Mouse (Mus musculus): ENCODE data around the gene Tdg.
"Not testable (repeated sequence)": the region's sequence is repeated elsewhere in the genome, so short reads cannot be mapped to it uniquely, and the experiment has no call there.

Gene Tdg

GRCm38 (mm10) chr10:82629586-82630255, at the start of gene Tdg:
Tdg (plus strand) TSS chr10:82629828.
- peak; percentile 85 to 89 for DNase-seq (ENCODE audit: low spot score in 2 of 2)

DNA sequence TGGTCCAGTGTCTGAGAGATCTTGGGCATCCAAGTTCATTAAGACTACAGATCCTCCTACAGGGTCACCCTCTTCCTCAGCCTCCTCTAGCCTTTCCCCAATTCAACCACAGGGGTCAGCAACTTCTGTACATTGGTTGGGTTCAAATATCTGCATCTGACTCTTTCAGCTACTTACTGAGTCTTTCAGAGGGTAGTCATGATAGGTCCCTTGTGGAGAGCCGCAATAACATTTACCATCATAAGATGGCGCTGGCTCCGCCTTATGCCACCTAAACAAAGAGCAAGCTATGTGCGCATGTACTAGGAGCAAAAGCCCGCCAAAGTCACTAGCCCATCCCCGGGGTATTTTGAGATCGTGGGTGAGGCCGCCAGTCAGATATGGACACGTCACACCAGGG, 40.0 kb upstream of the Tdg start:
- not testable (repeated sequence) for DNase-seq (ENCODE audit: low spot score in 2 of 2)

GRCm38 (mm10) chr10:82594421-82594820, 35.2 kb upstream of the Tdg start:
- not testable (repeated sequence) for DNase-seq (ENCODE audit: low spot score in 2 of 2)

DNA sequence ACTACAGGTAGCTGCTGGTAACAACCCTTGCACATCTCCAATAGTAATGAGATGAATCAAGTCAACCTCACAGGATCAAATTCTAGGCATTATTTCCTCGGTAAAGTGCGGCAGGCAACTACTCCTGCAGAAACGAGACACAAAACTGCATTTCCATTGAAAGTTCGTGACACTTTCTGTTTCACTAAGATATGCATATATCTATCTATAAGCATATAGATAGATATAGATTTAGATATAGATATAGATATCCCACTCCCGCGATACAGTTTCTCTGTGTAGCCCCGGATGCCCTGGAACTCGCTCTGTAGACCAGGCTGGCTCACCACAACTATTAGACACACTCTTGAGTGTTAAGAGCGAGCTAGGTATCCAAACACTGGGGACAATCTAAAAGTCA, 7.4 kb upstream of the Tdg start:
- no peak for DNase-seq (ENCODE audit: low spot score in 2 of 2)

DNA sequence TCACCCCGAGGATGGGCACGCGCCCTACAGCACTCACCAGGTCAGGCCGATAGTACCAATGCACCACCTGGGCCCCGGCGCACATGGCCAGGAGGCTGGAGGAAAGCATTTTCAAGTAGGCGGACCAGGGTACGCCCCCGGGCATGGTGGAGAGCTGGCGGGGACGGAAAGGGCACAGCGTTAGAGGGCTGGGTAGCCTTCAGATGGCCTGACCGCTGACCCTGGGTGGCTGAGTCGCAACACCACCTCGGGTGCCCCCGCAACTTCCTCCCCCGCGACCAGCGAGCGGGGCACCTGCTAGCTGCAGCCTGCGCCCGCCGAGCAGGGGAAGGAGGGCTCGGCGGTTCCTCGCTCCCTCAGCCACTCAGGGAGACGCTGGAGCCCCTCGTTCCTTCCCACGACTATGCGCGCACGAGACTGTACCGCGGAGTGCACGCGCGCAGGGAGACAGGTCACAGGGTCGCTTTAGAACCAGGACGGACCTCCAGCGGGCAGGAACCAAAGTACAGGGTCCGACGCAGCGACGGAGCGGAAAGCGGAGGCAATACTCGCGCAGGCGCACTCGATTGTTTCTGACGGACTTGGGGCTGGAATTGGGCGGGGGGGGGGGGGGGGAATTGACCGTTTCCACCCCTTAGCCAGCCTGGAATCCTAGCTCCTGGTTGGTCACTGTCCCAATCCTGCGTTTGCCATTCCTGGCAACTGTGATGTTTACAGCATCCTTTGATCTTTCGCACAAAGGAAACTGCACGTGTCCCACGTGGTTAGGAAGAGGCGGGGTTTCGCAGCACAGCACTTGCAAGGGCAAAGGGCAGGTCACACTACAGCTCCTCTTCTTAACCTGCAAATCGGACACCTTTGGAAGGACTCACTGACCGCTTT, 6.7 kb upstream of the Tdg start, which contains the start of gene 1190007I07Rik:
Gene 1190007I07Rik, minus strand, starts transcription at position 558 of the 882 bp plus-strand sequence.
- DNase-seq (ENCODE audit: low spot score in 2 of 2), result peak; percentile 73 to 86

GRCm38 (mm10) chr10:82623553-82623932, 6.1 kb upstream of the Tdg start:
- DNase-seq (ENCODE audit: low spot score in 2 of 2), result not testable (repeated sequence)

DNA sequence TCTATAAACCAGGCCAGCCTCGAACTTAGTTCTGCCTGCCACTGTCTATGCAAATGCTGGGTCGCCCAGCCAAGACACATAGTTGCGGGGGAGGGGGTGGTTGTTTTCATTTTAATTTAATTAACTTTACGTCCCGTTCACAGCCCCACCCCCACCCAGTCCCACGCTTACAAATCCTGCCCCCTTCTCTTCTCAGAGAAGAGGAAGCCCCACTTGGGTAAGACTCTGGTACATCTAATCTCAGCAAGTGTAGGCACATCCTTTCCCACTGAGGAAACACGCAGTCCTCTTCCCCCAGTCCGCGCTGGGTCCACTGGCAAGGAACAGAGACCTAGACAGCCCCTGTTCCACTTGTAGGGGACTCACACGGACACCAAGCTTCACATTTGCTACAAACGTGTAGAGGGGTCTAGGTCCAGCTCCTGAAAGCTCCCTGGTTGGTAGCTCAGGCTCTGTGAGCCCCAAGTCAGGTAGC, 480 bp upstream of the Tdg start:
- peak in 1 of 2 experiments; percentile 48 for DNase-seq (ENCODE audit: low spot score in 2 of 2)

DNA sequence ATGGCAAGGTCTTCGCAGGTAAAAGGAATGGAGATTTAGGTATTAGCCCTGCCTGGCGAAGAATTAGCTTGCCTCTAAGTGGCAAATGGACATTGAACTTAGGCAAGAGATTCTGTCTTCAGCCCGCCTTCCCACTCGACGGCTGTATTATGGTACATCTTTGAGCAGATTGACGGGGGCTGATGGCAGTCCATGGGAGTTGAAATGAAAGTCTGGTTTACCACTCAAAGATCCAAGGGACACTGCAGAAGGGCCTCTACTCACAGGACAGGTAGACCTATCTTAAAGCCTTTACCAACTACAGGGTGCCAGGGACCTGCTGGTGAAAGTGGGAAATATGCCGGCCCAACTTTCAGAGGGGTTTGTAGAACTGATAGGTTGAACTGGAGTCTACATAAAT, 869 bp downstream of the Tdg start:
- DNase-seq (ENCODE audit: low spot score in 2 of 2), result no peak

DNA sequence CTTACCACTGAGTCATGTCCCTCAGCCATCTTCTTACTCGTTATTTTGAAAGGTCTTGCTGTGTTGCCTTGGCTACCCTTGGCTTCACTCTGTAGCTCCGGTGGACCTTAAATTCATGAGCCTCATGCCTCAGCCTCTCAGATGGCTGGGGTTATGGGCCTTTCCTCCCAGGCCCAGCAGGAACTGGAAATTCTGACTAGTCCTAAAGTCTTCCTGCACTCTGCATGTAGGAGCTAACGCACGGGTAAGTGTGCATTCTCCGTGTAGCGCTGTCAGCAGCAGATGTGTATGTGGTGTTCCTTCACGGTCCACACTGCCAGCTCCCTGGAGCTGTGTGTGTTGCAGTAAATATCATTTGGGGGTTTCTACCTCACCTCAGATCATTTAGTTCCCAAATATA, 1.5 kb downstream of the Tdg start:
- no peak for DNase-seq (ENCODE audit: low spot score in 2 of 2)

DNA sequence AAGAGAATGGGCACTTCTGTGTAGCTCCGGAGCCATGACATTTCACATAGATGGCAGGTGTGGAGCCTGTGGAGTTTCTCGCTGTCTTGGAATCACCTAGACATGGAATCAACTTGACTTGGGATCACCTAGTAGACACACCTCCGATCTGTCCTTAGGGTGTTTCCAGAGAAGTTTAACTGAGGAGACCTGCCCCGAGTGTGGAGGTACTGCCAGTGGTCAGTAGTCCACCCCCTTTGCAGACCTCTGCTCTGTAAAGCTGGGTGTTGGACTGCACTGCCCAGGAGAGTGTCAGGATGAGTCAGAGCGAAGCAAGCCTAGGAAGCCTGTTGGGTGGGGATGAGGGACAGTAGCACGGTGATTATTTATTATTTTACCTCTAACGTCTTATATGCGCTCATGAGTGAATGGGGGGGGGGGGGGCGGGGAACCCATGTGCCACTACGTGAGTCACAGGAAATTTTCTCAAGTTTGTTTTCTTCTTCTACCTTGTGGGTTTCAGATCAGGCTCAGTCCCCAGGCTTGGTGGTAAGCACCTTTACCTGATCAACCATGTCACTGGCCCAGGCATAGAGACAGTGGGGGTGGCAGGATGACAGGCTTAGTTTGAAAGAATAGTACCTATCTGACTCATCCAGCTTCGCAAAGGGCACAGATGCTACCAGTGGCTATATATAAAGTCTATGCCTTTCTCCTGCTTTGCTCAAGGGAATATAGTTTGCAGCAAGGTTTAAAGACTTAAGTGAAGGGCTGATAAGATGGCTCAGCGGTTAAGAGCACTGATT, 3.1 kb downstream of the Tdg start:
- DNase-seq (ENCODE audit: low spot score in 2 of 2), result no peak

GRCm38 (mm10) chr10:82634348-82634747, 4.7 kb downstream of the Tdg start:
- DNase-seq (ENCODE audit: low spot score in 2 of 2), result no peak

- no peak for DNase-seq (ENCODE audit: low spot score in 2 of 2)
These were observed 6.7 kb downstream of the Tdg start for GRCm38 (mm10) chr10:82636321-82636720.

- no peak for DNase-seq (ENCODE audit: low spot score in 2 of 2)
These were observed 9.5 kb downstream of the Tdg start for GRCm38 (mm10) chr10:82639032-82639698.

- DNase-seq (ENCODE audit: low spot score in 2 of 2), result no peak
These were observed 11.9 kb downstream of the Tdg start for GRCm38 (mm10) chr10:82641481-82641880.

- DNase-seq (ENCODE audit: low spot score in 2 of 2), result no peak
These were observed 16.5 kb downstream of the Tdg start for GRCm38 (mm10) chr10:82646083-82646482.

GRCm38 (mm10) chr10:82647205-82647811, 17.7 kb downstream of the Tdg start:
- no peak for DNase-seq (ENCODE audit: low spot score in 2 of 2)

DNA sequence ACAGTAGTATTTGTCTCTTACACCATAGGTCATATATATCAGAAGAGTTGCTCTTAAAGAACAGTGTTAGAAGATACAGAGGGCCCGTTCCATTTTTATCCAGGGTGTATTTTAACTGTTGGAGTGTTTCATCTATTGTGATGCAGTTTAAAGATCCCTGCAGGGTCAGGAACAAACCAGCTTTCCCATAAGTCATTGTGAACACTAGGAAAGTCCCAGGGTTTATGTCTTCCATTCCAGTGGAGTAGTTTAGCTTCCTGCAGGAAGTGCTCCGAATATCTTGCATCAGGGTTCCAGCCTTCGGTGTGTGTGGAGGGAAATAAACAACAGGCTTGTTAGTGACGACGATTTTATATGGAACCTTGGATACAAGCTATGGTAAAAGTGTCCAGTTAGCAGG, 21.6 kb downstream of the Tdg start:
- DNase-seq (ENCODE audit: low spot score in 2 of 2), result no peak

GRCm38 (mm10) chr10:82652625-82653024, 23.0 kb downstream of the Tdg start:
- no peak for DNase-seq (ENCODE audit: low spot score in 2 of 2)

DNA sequence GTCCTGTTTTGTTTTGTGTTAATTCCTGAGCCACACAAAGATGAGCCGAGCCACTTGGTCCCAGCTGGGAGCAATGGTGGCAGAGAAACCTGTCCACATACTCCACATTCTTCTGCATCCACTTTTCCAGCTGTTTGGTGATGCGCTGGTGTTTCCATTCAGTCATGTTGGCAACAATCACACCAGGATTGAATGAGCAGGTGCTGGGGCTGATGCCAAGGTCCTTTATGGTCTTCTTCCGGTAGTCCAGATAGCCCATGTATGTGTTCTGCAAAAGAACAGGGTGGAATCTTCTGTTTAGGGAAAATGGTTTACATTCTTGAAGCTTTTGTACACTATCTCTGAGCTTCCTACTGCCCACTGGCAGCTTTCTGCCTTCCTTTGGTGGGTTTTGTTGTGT, 25.0 kb downstream of the Tdg start:
- no peak for DNase-seq (ENCODE audit: low spot score in 2 of 2)

DNA sequence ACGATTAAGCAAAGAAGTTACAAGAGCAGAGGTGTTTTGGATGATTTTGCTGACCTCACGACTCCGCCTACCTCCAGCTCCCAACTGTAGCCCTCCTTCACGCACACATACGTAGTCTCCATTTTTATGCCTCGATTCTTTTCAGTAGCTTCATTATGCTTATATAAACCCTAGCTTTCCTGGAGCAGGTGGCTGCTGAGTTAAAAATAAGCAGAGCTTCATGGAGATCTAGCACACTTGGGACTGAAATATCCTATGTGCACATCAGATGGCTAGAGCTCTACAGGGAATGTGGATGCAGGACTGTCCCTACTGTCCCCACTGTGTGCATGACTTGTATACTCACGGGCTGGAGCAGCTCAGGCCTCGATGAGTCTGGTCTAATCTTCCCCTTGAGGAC, 32.2 kb downstream of the Tdg start:
- DNase-seq (ENCODE audit: low spot score in 2 of 2), result peak; percentile 25 to 34

Measured in frontal cortex, postnatal 10 days (tissue).